Mouse (Mus musculus): ENCODE measurements around the gene Mettl1. TPM values are rescaled to one million over a fixed set of nuclear protein-coding genes. Genes with fewer than 3 reads are reported as not detected.

The Mettl1 gene
- polyA plus RNA-seq, 1 experiment from 2014 or later = 32.5 TPM

- 0 out of 2 replicates have a peak, but pooled peaks have one; percentile 19 for ATAC-seq (ENCODE audit: low FRiP score, low read depth)
- Histone ChIP-seq H3K9me3 (no peaks in the 10 kb centered on the region), H3K36me3 (no peaks in the 10 kb centered on the region), H3K27ac (no peak overlapping the region), H3K4me3 (0 out of 2 replicates have a peak overlapping the region, but pooled peaks have one; percentile 70), H3K9ac (no peak overlapping the region), H3K27me3 (replicated peaks) (peaks cover 72% of the 10 kb centered on the region), H3K4me1 (peaks cover 44% of the 10 kb centered on the region), H3K4me2 (replicated peaks) (peak overlapping the region; percentile 98)
- 30% methylated on average over 8 of the region's 8 CpGs for WGBS
Observed at GRCm38 (mm10) chr10:127081996-127082620, 40.9 kb downstream of the Mettl1 start.

DNA sequence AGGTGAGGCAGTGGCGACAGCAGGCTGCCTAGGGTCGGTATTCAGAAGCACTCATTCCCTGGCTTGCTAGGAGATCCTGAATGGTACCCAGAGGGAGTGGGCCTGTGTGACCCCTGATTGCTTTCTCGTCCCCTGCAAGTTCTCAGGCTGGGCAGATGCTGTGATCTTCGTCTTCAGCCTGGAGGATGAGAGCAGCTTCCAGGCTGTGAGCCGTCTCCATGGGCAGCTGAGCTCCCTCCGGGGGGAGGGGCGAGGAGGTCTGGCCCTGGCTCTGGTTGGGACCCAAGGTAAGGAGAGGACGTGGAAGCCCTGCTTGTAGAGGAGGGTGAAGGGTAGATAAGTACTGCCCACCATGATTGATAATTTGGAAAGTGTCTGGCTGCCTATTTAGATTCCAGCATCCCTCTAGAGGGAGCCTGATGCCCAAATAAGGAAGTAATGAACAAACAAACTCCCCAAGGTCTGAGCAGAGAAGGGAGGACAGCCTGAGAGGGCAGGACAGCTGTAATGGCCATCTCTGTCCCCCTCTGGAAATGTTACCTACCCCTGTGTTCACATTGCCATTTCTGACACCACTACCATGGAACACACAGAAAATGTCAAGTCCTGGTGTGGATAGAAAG, 42.2 kb downstream of the Mettl1 start:
- 34% methylated on average over 8 of the region's 8 CpGs for WGBS
- Histone ChIP-seq H3K36me3 (no peaks in the 10 kb centered on the region), H3K4me1 (peaks cover 34% of the 10 kb centered on the region), H3K27me3 (replicated peaks) (peaks cover 75% of the 10 kb centered on the region), H3K4me2 (replicated peaks) (no peak overlapping the region), H3K27ac (no peak overlapping the region), H3K4me3 (no peak overlapping the region), H3K9me3 (no peaks in the 10 kb centered on the region), H3K9ac (no peak overlapping the region)
- ATAC-seq (ENCODE audit: low FRiP score, low read depth) = no peak

DNA sequence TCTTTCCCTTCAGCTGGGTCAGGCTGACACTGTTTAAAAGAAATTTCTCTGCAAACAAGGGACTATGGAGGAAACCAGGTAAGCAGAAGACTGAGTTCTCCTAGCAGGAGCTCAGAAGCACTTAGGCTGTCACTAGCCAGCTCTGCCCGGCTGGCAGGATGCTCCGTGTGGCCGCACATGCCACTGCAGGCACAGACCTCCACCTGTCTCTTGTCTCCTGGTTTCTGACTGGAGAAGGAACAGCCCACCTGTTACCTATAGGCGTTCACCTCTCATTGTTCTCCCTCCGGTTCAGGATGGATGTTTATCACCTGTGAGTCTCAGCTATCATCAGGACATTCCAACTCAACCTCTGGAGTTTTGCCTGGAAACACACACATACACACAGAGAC, 42.7 kb downstream of the Mettl1 start:
- H3K9ac ChIP-seq = no peak overlapping the region
- no peak overlapping the region for H3K4me3 ChIP-seq
- H3K4me2 ChIP-seq (replicated peaks) = no peak overlapping the region
- H3K27me3 ChIP-seq (replicated peaks) = peaks cover 80% of the 10 kb centered on the region
- H3K27ac ChIP-seq = no peak overlapping the region
- no peak for ATAC-seq (ENCODE audit: low FRiP score, low read depth)
- WGBS = 64% methylated on average over 5 of the region's 5 CpGs
- no peaks in the 10 kb centered on the region for H3K36me3 ChIP-seq
- no peaks in the 10 kb centered on the region for H3K9me3 ChIP-seq
- H3K4me1 ChIP-seq = peaks cover 34% of the 10 kb centered on the region

DNA sequence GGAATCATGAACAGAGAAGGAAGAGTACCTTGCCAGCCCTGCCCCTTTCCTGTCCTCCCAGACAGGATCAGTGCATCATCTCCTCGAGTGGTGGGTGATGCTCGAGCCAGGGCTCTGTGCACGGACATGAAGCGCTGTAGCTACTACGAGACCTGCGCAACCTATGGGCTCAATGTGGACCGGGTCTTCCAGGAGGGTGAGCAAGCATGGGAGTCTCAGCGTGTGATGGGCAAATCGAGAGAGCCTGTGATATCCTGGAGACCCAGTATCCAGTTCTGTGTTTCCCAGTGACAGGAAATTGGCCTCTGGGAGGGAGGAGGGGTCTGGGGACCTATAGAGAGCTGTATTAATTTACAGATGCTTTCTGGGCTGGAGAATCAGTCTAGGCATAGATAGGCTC, 43.8 kb downstream of the Mettl1 start:
- no peaks in the 10 kb centered on the region for H3K36me3 ChIP-seq
- no peak for ATAC-seq (ENCODE audit: low FRiP score, low read depth)
- no peak overlapping the region for H3K4me2 ChIP-seq (replicated peaks)
- H3K4me1 ChIP-seq = peaks cover 23% of the 10 kb centered on the region
- H3K27me3 ChIP-seq (replicated peaks) = peaks cover 81% of the 10 kb centered on the region
- H3K9me3 ChIP-seq = no peaks in the 10 kb centered on the region
- no peak overlapping the region for H3K9ac ChIP-seq
- 82% methylated on average over 9 of the region's 9 CpGs for WGBS
- H3K27ac ChIP-seq = no peak overlapping the region
- H3K4me3 ChIP-seq = no peak overlapping the region

GRCm38 (mm10) chr10:127085633-127086032, 44.4 kb downstream of the Mettl1 start:
- Histone ChIP-seq H3K27ac (no peak overlapping the region), H3K4me3 (no peak overlapping the region), H3K4me2 (replicated peaks) (no peak overlapping the region), H3K27me3 (replicated peaks) (peaks cover 81% of the 10 kb centered on the region), H3K9ac (no peak overlapping the region), H3K36me3 (no peaks in the 10 kb centered on the region), H3K9me3 (no peaks in the 10 kb centered on the region), H3K4me1 (peaks cover 19% of the 10 kb centered on the region)
- no peak for ATAC-seq (ENCODE audit: low FRiP score, low read depth)
- WGBS = 77% methylated on average over 6 of the region's 6 CpGs

- Histone ChIP-seq H3K36me3 (peaks cover 11% of the 10 kb centered on the region), H3K4me2 (replicated peaks) (peak overlapping the region; percentile 50), H3K4me3 (peak overlapping the region; percentile 13), H3K27me3 (replicated peaks) (peaks cover 68% of the 10 kb centered on the region), H3K27ac (no peak overlapping the region), H3K4me1 (peaks cover 17% of the 10 kb centered on the region), H3K9ac (0 out of 2 replicates have a peak overlapping the region, but pooled peaks have one; percentile 26), H3K9me3 (no peaks in the 10 kb centered on the region)
- 8% methylated on average over 57 of the region's 57 CpGs for WGBS
- no peak for ATAC-seq (ENCODE audit: low FRiP score, low read depth)
Observed at GRCm38 (mm10) chr10:127090560-127091411, 49.6 kb downstream of the Mettl1 start.

GRCm38 (mm10) chr10:127091507-127092396, 50.5 kb downstream of the Mettl1 start:
- peaks cover 20% of the 10 kb centered on the region for H3K36me3 ChIP-seq
- no peak overlapping the region for H3K27ac ChIP-seq
- H3K9me3 ChIP-seq = no peaks in the 10 kb centered on the region

DNA sequence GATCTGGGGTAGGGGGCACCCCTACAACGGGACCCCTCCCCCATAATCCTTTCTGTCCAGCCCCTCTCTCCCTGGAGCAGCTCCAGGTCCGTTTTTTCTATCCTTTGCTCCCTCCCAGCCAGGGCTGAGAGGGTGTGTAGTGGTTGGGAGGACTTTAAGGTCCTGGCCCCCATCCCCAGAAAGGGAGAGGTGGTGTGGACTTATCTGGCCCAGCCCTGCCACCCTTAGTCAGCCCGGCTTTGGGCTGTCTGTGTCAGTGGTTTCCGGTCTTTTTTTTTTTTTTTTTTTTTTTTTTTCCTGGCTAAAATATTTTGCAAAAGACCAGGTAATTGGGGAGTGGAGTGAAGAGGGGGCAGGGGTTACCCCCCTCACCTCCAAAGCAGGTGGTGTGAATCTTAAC, 51.5 kb downstream of the Mettl1 start:
- ATAC-seq (ENCODE audit: low FRiP score, low read depth) = no peak
- Histone ChIP-seq H3K4me3 (no peak overlapping the region), H3K4me1 (peaks cover 17% of the 10 kb centered on the region), H3K9ac (no peak overlapping the region), H3K27ac (no peak overlapping the region), H3K27me3 (replicated peaks) (peaks cover 57% of the 10 kb centered on the region), H3K4me2 (replicated peaks) (no peak overlapping the region), H3K36me3 (peaks cover 28% of the 10 kb centered on the region), H3K9me3 (no peaks in the 10 kb centered on the region)
- WGBS = 64% methylated on average over 4 of the region's 4 CpGs

More at GRCm38 (mm10) chr10:127091507-127092396, 50.5 kb downstream of the Mettl1 start:
- peak; percentile 41; the same call in 1 of the 2 replicates for ATAC-seq (ENCODE audit: low FRiP score, low read depth)
- Histone ChIP-seq H3K9ac (peak overlapping the region; percentile 26; the same call in 1 of the 2 replicates), H3K4me1 (peaks cover 17% of the 10 kb centered on the region), H3K4me2 (replicated peaks) (peak overlapping the region; percentile 50), H3K27me3 (replicated peaks) (peaks cover 67% of the 10 kb centered on the region), H3K4me3 (peak overlapping the region; percentile 13)
- WGBS = 6% methylated on average over 51 of the region's 51 CpGs

DNA sequence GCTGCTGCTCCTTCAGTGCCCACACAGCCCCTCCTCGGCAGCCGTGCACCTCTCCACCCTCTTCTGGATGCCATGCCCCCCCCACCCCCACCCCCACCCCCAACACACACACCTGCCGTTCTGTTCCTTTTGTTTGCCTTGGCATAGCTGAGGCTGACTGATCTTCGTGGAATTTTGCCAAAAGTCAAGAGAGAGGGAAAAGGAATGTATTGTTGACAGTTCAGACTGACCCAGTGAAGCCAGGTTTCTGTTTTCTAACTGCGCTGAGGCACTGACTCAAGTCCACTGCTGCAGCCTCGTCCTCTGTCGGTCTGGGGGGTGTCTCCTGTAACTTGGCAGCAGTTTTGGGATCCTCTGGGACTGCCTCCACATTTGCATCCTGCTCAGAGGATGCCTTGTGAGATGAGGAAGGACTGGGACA, 53.2 kb downstream of the Mettl1 start:
- H3K27ac ChIP-seq = no peak overlapping the region

More for the DNA sequence above, 53.2 kb downstream of the Mettl1 start:
- Histone ChIP-seq H3K4me2 (replicated peaks) (no peak overlapping the region), H3K36me3 (peaks cover 44% of the 10 kb centered on the region), H3K9me3 (no peaks in the 10 kb centered on the region), H3K4me3 (no peak overlapping the region), H3K27me3 (replicated peaks) (peaks cover 41% of the 10 kb centered on the region), H3K4me1 (peaks cover 17% of the 10 kb centered on the region), H3K9ac (no peak overlapping the region)
- 63% methylated on average over 7 of the region's 7 CpGs for WGBS
- ATAC-seq (ENCODE audit: low FRiP score, low read depth) = no peak

Measured in neural tube, embryonic 12.5 days (tissue).